Mouse (Mus musculus) midbrain, postnatal 0 days (tissue): Measurements from ENCODE around the gene Spcs2. TPM values are rescaled to one million over a fixed set of nuclear protein-coding genes. Genes with fewer than 3 reads are reported as not detected.
A peak's percentile ranks its signal among the peaks of the same experiment; 100 is the strongest.

Experiments used
- ATAC-seq: fragments of 200-750 bp; cut with Nextera tagmentation; 2 replicates; pipeline ENCODE4 v1.8.0; 2017; ENCODE audit warnings: moderate number of reproducible peaks, mild to moderate bottlenecking, moderate TSS enrichment, moderate library complexity; ENCODE audit not compliant: low FRiP score
- DNase-seq: peaks from one replicate; pipeline ENCODE4 v3.0.0-alpha.2; 2015; ENCODE audit warnings: low spot score
- H3K27ac ChIP-seq: fragments of 300-500 bp; sonication (generic); 2 replicates; pipeline ENCODE4 v1.5.1; 2014; ENCODE audit warnings: low read depth, mild to moderate bottlenecking, low read length, mixed read lengths
- H3K27me3 ChIP-seq: fragments of 300-500 bp; sonication (generic); 2 replicates; pipeline ENCODE4 v1.6.1; 2014; ENCODE audit warnings: low read length, control low read depth, mixed read lengths; ENCODE audit not compliant: insufficient read depth
- H3K36me3 ChIP-seq: fragments of 300-500 bp; sonication (generic); 2 replicates; pipeline ENCODE4 v1.6.1; 2014; ENCODE audit warnings: low read length, control low read depth, mixed read lengths; ENCODE audit not compliant: insufficient read depth
- H3K4me1 ChIP-seq: fragments of 300-500 bp; sonication (generic); 2 replicates; pipeline ENCODE4 v1.6.1; 2014; ENCODE audit warnings: mild to moderate bottlenecking, control low read depth, antibody characterized with exemption, low read length, mixed read lengths; ENCODE audit not compliant: insufficient read depth
- H3K4me2 ChIP-seq: fragments of 300-500 bp; sonication (generic); 2 replicates; pipeline ENCODE4 v1.6.1; 2014; ENCODE audit warnings: low read depth, mild to moderate bottlenecking, low read length, mixed read lengths; ENCODE audit not compliant: poor library complexity, severe bottlenecking
- H3K4me3 ChIP-seq: fragments of 300-500 bp; sonication (generic); 2 replicates; pipeline ENCODE4 v1.5.1; 2014; ENCODE audit warnings: low read depth, mild to moderate bottlenecking, low read length, moderate library complexity
- H3K9ac ChIP-seq: fragments of 300-500 bp; sonication (generic); replicated peaks from 2 replicates; pipeline ENCODE4 v1.6.1; 2014; ENCODE audit warnings: mild to moderate bottlenecking, low read length, moderate library complexity, mixed read lengths; ENCODE audit not compliant: poor library complexity, severe bottlenecking
- H3K9me3 ChIP-seq: fragments of 300-500 bp; sonication (generic); 2 replicates; pipeline ENCODE4 v1.6.1; 2016; ENCODE audit warnings: low read length, control low read depth
- CTCF ChIP-seq: IDR thresholded peaks from 2 replicates; pipeline ENCODE4 v1.5.1; 2016; ENCODE audit warnings: antibody characterized with exemption, mild to moderate bottlenecking
- WGBS: fragments of 180-500 bp; shearing (Covaris S2); extraction: QIAGEN DNeasy Blood & Tissue Kit; methylation state at CpG from one replicate; pipeline ENCODE4 v1.1.7; 2014; 5-methylcytosine and 5-hydroxymethylcytosine counted together
- polyA plus RNA-seq: library from polyadenylated mRNA; unstranded; fragments of >200 nt; fragmentation: Nextera tagmentation; extraction: Ambion mirVana; gene quantifications from 2 replicates; pipeline ENCODE4 v1.2.1, GENCODE M21; 2015
- total RNA-seq: library from RNA; depleted of rRNA; stranded (reverse); fragments of >200 nt; gene quantifications from 2 replicates; pipeline ENCODE4 v1.2.3, GENCODE M21; 2014

Spcs2 gene
- total and polyA plus RNA-seq, 2 experiments from 2014 or later: 119 to 264 TPM

GRCm38 (mm10) chr7:99875891-99876290 lies 12.6 kb upstream of the Spcs2 start:
- no peak for TF ChIP-seq CTCF
- WGBS: 26% methylated on average over 5 of the region's 5 CpGs
- H3K36me3 ChIP-seq: no peaks in the 10 kb centered on the region
- 0 out of 2 replicates have a peak, but pooled peaks cover 4% of the 10 kb centered on the region for H3K4me1 ChIP-seq
- no peaks in the 10 kb centered on the region for H3K9me3 ChIP-seq
- H3K27ac ChIP-seq: peak overlapping the region; percentile 3; the same call in 1 of the 2 replicates
- no peaks in the 10 kb centered on the region for H3K27me3 ChIP-seq
- ATAC-seq: no peak
- no peak overlapping the region for H3K4me3 ChIP-seq
- no peak for DNase-seq
- no peak overlapping the region for H3K4me2 ChIP-seq
- H3K9ac ChIP-seq: no peak overlapping the region

GRCm38 (mm10) chr7:99873965-99874364 lies 10.7 kb upstream of the Spcs2 start:
- Histone ChIP-seq H3K27ac (no peak overlapping the region), H3K4me2 (no peak overlapping the region)
- no peak for ATAC-seq

GRCm38 (mm10) chr7:99869296-99869695 lies 6.0 kb upstream of the Spcs2 start:
- H3K4me1 ChIP-seq: no peaks in the 10 kb centered on the region
- no peaks in the 10 kb centered on the region for H3K36me3 ChIP-seq
- ATAC-seq (no peak), DNase-seq (no peak)
- H3K27ac ChIP-seq: no peak overlapping the region
- no peaks in the 10 kb centered on the region for H3K9me3 ChIP-seq
- no peak overlapping the region for H3K4me3 ChIP-seq
- H3K4me2 ChIP-seq: no peak overlapping the region
- no peaks in the 10 kb centered on the region for H3K27me3 ChIP-seq
- WGBS: 76% methylated on average over 4 of the region's 4 CpGs
- TF ChIP-seq CTCF: no peak
- no peak overlapping the region for H3K9ac ChIP-seq

More at GRCm38 (mm10) chr7:99873965-99874364, 10.7 kb upstream of the Spcs2 start:
- DNase-seq: no peak
- Histone ChIP-seq H3K36me3 (no peaks in the 10 kb centered on the region), H3K9me3 (no peaks in the 10 kb centered on the region), H3K4me3 (no peak overlapping the region), H3K27me3 (no peaks in the 10 kb centered on the region), H3K4me1 (0 out of 2 replicates have a peak, but pooled peaks cover 4% of the 10 kb centered on the region), H3K9ac (no peak overlapping the region)
- TF ChIP-seq CTCF: no peak
- 63% methylated on average over 6 of the region's 6 CpGs for WGBS

- Histone ChIP-seq H3K27ac (no peak overlapping the region), H3K9me3 (no peaks in the 10 kb centered on the region), H3K4me3 (no peak overlapping the region), H3K4me1 (no peaks in the 10 kb centered on the region), H3K36me3 (no peaks in the 10 kb centered on the region), H3K9ac (no peak overlapping the region), H3K4me2 (no peak overlapping the region), H3K27me3 (no peaks in the 10 kb centered on the region)
- TF ChIP-seq CTCF: no peak
- ATAC-seq: 0 out of 2 replicates have a peak, but pooled peaks have one; percentile 10
- no peak for DNase-seq
- 45% methylated on average over 3 of the region's 3 CpGs for WGBS
These were observed 2.0 kb upstream of the Spcs2 start for GRCm38 (mm10) chr7:99865219-99865618.

GRCm38 (mm10) chr7:99864241-99865028 lies 1.2 kb upstream of the Spcs2 start:
- Histone ChIP-seq H3K4me1 (no peaks in the 10 kb centered on the region), H3K36me3 (no peaks in the 10 kb centered on the region), H3K4me3 (no peak overlapping the region), H3K4me2 (no peak overlapping the region), H3K9ac (no peak overlapping the region), H3K9me3 (no peaks in the 10 kb centered on the region), H3K27me3 (no peaks in the 10 kb centered on the region), H3K27ac (no peak overlapping the region)
- WGBS: 50% methylated on average over 11 of the region's 11 CpGs
- DNase-seq (peak; percentile 40), ATAC-seq (no peak)
- TF ChIP-seq CTCF: no peak

DNA sequence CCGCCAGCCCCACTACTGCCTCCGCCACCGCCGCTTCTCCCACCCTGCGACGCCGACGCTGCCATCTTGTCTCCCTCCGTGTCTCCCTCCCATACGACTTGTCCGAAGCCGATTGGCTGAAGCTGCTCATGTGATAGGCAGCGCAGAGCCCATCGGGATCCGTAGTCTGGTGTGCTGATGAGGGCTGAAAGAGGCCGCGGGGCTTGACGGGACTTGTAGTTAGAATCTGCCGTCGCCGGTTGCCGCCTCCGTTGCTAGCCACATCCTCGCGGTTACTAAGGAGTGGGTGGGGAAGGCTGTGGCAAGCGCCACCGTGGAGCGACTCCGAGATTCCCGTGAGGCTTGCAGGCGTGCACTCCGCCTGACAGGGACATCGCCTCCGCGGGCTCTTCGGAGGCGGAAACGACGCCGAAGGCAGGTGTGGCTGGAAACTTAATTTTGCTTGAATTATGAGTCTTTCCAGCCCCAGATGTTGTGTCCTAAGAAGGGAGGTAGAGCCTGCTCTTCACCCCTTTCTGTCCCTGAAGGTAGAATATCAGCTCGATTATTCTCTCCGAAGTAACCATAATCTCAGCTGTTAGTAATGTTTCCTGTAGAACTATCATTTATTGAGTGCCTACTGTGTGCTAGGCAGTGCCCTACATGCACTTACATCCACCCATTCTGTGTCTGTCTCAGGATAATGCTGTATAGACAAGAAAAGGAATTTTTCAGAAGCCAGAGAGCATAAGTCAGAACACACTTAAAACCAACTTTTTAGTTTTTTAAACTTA lies 4.3 kb downstream of the Spcs2 start, which contains the start of gene Xrra1:
Gene Xrra1 (plus strand): TSS at position 304 of the 773 bp plus-strand sequence.
- under 1% methylated on average over 42 of the region's 42 CpGs for WGBS
- 0 out of 2 replicates have a peak, but pooled peaks have one; percentile 18 for TF ChIP-seq CTCF
- DNase-seq (peak; percentile 100), ATAC-seq (peak; percentile 98)
- H3K4me1 ChIP-seq: peaks cover 8% of the 10 kb centered on the region; the same call in 1 of the 2 replicates
- peak within 1 kb of the TSS; percentile 70 for H3K27ac ChIP-seq
- no peaks in the 10 kb centered on the region for H3K36me3 ChIP-seq
- peak within 1 kb of the TSS; percentile 51 for H3K4me3 ChIP-seq
- H3K9ac ChIP-seq: peak within 1 kb of the TSS; percentile 64
- no peaks in the 10 kb centered on the region for H3K9me3 ChIP-seq
- peak within 1 kb of the TSS; percentile 76 for H3K4me2 ChIP-seq
- H3K27me3 ChIP-seq: no peaks in the 10 kb centered on the region
